Mouse (Mus musculus) neutrophil, adult 5-6 weeks (primary cell): ENCODE results near the gene Aqp11. TPM values are rescaled to one million over a fixed set of nuclear protein-coding genes. Genes with fewer than 3 reads are reported as not detected.

Experiments used
- ATAC-seq: fragments of 151-379, 151-347 bp; 2 replicates; pipeline ENCODE4 v1.8.0; 2017; ENCODE audit warnings: mild to moderate bottlenecking, moderate TSS enrichment; ENCODE audit not compliant: insufficient number of reproducible peaks, poor library complexity, low FRiP score, severe bottlenecking; ENCODE audit errors: extremely low read depth
- total RNA-seq: library from RNA; stranded (forward); fragments of 200-1000 nt; gene quantifications from 2 replicates; pipeline ENCODE4 v1.2.3, GENCODE M21; 2017

Aqp11 gene
- total RNA-seq, 1 experiment from 2014 or later = 0.47 TPM

DNA sequence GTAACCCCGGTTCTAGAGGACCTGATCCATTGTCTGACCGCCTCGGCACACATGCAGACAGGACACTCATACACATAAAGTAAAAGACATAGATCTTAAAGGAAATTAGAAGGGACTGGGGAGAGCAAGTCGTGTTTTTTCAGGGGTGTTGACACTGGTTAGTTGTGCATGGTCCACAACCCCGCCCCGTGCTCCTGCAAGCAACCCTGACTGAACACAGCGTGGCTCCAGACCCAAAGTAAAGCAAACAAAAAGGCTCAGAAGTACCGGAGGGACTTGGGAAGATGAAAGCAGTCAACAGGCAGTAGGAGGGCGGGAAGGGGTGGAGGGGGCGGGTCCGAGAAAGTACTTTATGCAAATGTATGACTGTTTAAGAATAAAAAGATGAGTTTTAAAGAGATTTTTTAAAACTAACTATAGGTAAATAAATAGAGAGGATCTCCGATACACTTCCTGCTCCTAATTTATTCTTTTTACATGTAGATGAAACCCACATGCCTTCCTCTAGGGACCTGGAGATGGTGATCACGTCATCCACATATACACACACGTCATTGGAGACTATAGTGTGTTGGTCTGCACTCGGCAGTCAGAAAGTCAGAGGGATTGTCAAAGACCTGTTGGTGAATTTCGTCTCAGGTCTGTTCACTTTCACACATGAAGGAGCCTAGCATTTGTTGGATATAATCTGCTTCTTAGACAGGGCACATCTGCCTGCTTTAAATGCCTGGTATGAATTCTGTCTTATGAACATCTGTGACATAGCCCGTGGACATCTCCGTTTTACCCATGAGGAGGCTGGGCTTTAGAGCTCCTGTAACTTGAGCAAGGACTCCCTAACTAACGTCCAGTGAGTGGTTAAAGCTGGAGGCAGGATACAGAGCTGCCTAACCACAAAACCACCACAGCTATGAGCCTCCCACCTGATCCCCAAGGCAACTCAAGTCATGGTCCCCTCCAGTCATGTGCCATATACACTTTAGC is 11.4 kb upstream of the Aqp11 start:
- ATAC-seq = peak; percentile 44

DNA sequence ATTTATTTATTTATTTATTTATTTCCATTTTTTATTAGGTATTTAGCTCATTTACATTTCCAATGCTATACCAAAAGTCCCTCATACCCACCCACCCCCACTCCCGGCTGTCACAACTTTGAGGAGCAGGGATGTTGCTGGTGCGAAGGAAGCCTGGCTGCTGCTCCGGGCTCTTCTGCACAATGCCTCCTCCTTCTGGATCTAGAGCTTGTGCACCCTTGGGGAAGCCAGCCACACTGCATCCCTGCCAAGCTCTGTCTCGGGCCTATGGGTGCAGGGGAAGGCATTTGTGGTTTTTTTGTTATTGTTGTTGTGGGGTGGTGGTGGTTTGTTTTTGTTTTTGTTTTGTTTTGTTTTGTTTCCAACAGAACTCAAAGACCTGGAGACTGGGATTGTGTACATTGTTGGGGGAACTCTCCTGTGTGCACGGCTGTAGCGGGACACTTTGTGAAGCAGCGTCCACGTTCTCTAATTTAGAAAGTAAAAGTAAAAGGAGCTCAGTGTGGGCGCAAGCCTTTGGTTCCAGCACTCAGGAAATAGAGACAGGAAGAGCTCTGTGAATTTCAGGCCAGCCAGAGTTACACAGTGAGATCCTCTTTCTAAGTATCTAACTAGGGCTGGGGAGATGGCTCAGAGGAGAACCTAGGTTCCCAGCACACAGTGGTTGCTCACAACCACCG is 10.6 kb upstream of the Aqp11 start:
- peak; percentile 30; the same call in 1 of the 2 replicates for ATAC-seq

DNA sequence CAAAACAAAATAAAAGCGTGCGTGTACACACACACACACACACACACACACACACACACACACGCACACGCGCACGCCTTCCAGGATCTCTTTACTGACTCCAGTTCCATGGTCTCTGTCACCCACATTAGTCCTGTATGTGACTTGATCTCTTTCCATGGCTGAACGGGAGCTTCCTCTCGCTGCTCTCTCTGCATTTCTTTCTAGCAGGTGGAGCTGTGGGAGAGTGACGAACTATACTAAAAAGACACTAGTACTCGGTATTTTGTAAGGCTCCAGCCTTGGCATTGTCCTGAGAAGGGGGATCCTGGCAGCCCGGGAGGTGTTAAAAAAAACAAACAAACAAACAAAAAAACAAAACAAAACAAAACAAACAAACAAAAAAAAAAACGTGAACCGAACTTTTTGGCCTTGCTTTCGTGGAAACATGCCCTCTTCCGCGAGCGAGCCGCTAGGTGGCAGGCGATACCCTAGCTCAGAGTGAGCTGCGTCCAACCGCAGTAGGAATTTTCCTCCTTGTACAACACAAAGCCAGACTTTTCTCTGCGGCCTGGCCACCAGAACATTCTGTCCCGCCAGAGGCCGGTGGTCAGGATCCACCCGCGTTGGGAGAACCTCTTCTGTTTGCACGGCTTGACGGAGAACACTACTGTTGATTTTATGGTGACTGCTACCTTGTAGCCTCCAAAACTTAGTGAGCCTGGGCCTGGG is 9.9 kb upstream of the Aqp11 start:
- peak; percentile 80 for ATAC-seq

DNA sequence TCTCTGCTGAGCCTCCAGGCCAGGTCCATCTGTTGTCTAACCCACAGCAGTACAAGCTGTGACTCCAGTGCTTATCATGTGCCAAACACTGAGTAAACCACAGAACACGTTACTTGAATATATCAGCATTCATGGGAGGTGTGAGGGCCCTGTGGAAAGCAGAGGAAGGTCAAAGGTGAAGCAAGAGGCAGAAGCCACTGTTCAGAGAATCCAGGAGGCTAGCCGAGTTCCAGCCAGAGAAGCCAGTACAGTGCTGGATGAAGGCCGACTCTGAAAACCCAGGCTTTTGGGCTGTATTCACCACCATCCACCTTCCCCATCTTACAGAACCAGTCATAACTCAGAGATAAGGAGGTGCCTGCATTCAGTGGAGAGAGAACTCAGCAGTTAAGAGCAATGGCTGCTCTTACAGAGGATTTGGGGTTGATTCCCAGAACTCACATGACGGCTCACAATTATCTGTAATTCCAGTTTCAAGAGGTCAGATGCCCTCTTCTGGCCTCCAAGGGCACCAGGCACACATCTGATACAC is 9.2 kb upstream of the Aqp11 start:
- no peak for ATAC-seq

DNA sequence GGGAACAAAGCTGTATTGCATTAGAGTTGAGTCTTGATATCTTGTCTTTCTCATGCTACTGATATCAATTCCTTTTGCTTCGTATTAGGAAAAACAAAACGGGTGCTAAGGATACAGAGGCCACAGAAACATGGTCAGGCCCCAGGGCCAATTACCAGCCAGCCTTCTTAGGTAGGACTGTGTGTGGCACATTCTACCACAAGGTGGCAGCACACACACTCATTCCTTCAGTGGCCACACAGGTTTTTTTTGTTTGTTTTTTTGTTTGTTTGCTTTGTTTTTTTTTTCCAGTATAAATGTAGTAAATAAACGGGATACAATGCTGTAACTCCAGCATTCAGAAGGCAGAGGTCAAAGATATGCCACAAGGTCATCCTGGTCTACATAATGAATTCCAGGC is 7.2 kb upstream of the Aqp11 start:
- ATAC-seq = peak; percentile 51; the same call in 1 of the 2 replicates

DNA sequence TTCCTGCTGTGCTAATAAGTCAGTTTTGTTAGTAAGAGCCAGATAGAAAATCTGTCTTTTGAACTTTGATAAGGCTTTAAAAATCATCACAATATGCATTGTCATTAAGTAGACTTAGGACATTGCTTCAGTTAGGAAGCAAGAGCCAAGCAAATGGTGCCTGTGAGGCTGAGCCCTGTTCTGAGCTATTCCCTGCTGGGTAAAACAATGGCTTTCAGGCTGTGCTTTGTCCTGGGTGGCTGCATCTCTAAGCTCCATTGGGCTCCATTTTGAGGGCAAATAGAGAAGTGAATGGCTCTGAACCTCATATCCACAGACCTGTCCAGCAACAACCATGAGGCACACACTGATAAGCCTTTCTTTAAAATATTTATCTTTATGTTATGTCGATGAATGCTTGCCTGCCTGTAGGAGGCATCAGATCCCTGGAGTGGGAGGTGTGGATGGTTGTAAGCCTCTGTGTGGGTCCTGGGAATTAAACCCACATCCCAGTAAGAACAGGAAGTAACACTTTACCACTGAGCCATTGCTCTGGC is 3.7 kb upstream of the Aqp11 start:
- no peak for ATAC-seq

DNA sequence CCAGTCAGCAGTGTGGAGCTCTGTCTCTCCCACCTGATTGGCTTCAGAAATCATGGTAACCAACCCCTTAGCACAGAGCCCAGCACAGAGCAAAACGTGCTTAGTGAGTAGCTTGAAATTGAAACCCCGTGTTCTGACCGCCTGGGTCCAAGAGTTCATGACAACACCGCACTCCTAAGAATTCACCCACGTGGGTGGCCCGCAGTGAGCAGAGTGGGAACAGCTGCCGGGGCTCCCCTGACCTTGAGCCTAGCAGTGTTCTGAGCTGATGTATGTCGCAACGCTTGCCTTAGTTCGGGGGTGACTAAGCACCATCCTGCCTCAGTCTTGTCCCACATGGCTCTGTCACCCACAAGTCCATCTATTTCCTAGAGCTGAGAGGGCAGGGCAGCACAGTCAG is 2.9 kb upstream of the Aqp11 start:
- no peak for ATAC-seq

DNA sequence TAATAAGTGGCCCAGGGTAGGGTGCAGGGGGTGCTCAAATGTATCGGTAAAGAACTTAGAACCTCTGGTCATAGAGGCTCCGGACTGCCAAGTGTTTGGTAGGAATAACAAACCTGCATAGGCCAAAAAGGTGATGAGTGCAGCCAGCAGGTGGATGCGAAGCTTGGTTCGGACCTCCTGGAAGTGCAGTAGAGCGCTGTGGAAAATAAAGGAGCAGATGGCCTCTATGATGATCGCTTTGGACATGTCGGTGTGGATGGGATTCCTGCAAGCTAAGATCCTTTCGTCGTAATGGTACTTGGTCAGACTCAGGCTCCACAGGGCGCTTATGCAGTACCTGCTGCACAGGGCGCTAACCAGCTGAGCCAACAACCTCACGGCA is 842 bp downstream of the Aqp11 start:
- no peak for ATAC-seq

DNA sequence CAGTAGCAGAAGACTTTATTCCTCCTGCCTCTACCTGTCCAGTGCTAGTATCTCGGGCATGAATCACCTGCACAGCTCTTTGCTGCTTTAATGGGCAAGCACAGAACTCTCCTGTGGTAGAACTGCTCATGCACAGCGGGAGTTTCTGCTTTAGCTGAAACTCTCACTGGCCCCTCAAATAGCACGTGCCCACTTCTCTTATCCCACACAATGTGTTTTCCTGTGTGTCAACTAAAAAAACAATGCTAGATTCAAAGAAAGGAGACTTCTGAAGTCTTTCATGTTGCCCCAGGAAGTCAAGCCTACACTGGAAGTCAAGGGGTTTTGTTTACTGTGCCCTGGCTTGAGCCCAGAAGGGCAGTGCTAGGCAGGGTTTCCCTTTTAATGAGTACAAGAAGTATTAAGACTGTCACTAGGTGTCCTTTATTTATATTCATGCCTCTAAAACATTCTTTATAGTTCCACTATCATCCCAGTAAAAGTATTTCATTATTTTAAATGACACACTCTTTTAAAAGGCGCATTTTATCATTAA is 2.1 kb downstream of the Aqp11 start:
- no peak for ATAC-seq

DNA sequence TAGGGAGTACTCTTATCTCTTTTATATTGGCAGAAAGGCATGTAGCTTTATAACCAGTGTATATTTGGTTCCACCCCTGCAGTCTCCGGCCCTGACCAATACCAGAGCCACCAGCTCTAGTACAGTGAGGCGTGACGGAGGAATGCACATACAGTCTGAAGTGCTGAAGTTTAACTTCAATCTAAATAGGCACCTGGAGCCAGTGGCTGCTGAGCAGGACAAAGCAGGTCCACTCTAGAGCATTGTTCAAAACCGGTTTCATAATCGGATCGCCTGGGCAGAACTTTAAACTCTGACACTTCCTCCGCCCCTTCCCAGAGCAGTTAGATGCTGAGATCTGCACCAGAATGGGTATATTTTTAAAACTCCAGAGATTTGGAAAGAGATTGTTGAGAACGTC is 3.1 kb downstream of the Aqp11 start:
- no peak for ATAC-seq

DNA sequence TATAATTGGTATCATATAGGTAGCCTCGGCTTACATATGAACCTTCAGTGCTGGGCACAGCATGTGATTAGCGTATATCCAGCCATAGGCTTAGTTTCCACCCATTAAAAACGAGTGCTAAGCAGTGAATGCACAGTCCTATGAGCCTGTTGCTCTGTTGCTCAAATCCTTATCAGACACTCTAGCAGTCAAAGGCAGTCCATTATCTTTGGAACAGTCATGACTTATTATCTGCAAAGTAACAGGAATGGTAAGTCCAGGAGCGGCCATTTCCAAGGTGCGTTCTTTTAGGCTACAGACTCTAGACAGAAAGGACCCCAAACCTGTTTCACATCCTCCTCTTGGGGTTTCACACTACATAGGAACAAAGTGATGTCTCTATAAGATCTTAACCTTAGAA is 4.5 kb downstream of the Aqp11 start:
- no peak for ATAC-seq

DNA sequence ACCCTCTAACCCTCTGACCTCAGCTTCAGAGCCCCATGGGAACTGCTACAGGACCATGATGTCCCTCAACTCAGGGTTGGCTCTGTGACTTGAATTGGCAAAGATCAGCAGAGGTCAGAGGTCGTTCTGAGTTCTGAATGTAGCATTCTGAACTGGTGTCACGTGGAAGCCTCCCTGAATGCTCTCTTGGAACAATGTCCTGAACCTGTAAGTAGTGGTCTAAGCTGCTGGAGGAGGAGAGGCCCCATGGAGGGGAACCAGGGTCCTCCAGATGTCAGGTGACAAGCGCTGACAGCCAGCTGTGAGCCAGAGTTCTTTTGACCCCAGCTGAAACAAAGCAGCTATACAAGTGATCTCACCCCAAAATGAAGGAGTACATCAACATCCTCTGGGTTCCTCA is 7.7 kb downstream of the Aqp11 start:
- ATAC-seq = no peak

DNA sequence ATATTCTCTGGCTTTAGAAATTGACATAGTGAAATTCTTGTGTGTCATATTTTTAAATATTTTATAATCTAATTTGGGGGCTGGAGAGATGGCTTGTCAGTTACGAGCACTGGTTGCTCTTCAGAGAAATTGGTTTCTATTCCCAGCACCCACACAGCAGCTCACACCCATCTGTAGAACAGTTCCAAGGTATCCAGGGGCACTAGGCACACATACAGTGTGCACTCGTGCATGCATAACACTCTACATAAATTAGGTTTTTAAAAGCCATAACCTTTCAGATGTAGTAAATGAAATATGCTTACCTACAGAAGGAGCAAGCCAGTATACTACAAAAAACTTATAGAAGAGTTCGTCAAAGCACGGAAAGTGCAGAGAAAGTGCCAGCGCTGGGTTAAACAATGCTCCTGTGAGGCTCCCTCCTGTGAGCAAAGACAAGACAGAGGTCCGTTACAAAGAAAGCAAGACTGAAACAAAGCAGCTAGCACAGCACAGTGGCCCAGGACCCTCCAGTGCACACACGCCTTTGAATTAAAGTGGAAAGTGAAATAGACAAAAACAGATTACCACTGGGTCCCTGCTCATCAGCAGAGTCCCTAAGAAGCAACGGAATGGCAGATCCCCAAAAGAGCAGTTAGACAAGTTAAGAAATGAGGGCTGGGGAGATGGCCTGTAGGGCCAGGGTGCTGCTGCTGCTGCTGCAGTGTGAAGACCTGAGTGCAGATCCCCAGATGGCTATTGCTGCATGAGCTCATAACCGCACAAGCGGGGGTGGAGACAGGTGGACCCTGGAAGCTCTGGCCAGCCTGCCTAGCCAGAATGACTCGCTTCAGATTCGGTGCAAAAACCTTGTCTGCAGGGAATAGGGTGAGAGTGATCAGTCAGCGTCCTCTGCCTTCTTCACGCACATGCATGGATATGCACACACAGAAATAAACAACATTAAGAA is 9.1 kb downstream of the Aqp11 start:
- no peak for ATAC-seq

DNA sequence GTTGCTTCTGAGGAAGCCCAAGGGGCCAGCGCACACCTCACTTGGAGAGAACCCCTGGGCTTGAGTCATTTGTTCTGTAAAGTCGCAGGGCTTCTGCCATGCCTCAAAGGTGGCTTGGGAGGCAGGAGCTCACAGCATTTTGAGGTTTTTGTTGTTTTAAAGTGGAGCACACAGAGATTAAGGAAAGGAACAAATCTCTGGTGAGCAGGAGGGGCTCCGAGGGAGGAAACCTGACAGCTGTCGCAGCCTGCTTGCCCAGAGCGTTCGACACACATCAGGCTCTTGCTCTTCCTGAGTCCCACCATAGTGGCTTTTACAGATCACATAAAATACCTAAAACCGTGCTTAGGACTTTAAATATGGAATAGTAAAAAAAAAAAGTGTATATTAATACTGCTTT is 11.3 kb downstream of the Aqp11 start:
- ATAC-seq = no peak

DNA sequence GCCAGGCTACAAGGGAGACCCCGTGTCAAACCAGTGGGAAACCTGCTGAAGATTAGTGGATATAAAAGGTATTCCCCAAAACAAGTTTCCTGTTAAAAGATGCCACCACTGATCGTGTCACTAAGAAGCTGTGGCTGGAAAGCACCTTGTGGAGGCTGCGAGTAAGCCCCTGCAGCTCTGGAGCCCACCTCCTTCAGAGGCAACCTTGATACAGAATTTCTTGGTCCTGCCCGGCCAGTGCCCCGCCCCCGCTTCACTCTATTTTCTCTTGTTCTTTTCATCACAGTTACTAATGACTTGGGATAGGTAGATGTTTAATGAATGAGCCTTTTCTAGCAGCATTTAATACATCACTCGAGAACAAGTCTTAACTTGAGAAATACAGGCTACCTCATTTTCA is 12.0 kb downstream of the Aqp11 start:
- ATAC-seq = no peak

DNA sequence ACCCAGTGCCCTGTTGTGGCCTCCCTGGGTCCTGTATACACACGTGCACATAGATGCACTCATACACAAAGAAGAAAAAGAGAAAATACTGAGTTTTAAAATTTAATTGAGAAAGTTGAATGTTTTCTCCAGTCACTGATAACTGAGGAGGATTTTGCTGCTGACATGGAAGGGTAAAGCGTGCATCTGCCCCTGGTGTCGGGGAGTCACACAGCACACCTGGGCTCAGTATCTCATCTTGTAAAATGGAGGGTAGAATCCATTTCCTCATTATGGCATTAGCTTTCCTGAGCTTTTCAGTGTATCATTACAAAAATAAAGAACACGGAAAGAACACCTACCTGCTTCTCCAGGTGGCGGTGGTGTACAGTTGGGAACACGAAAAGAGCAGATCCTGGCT is 12.7 kb downstream of the Aqp11 start:
- ATAC-seq = no peak

DNA sequence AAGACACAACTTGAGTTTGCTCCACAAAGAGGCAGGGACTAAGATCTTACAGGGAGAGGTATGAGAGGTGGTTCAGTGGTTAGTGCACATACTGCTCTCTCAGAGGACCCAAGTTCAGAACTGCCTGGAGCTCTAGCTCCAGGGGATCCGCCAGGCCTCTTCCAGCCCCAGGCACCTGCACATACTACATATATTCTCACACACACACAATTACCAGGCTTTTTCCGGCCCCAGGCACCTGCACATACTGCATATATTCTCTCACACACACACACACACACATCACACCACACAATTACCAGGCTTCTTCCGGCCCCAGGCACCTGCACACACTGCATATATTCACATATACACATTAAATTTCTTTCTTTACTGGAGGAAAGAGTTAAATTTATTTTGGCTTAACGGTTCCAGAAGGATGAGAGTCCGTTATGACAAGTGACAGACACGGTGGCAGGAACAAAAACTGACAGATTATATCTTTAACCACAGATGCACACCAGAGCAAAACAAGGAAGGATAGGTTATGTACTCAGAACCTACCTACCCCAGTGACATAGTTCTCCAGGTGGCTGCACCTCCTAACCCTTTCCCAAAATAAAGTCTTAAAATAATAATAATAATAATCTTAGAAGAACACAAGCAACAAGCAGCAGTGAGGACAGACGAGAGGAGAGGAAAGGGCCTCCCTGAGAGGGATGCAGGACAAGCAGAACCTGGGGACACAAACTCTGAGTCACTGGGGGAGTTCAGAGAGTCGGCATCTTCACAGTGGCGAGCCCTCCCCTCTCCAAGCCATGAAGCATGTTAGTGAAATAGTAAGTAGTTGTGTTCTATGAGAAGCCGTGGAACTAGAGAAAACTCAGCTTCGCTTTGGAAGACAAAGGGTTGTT is 14.2 kb downstream of the Aqp11 start:
- ATAC-seq = no peak
